Mouse (Mus musculus) midbrain, embryonic 16.5 days (tissue): ENCODE measurements around the gene Rpl28. TPM values are rescaled to one million over a fixed set of nuclear protein-coding genes. Genes with fewer than 3 reads are reported as not detected.
A peak's percentile ranks its signal among the peaks of the same experiment; 100 is the strongest.
"Not testable (repeated sequence)": the region's sequence is repeated elsewhere in the genome, so short reads cannot be mapped to it uniquely, and the experiment has no call there.

Experiments used
- ATAC-seq: fragments of 200-750 bp; cut with Nextera tagmentation; 2 replicates; pipeline ENCODE4 v1.8.0; 2017; ENCODE audit warnings: moderate TSS enrichment
- H3K27ac ChIP-seq: fragments of 300-500 bp; sonication (generic); 2 replicates; pipeline ENCODE4 v1.5.1; 2014; ENCODE audit warnings: mild to moderate bottlenecking, low read length, mixed read lengths
- H3K27me3 ChIP-seq: fragments of 300-500 bp; sonication (generic); 2 replicates; pipeline ENCODE4 v1.6.1; 2014; ENCODE audit warnings: low read depth, low read length, mixed read lengths; ENCODE audit not compliant: control insufficient read depth, insufficient read depth
- H3K36me3 ChIP-seq: fragments of 300-500 bp; sonication (generic); 2 replicates; pipeline ENCODE4 v1.6.1; 2014; ENCODE audit warnings: mild to moderate bottlenecking, low read length, moderate library complexity, mixed read lengths; ENCODE audit not compliant: control insufficient read depth, insufficient read depth
- H3K4me1 ChIP-seq: fragments of 300-500 bp; sonication (generic); 2 replicates; pipeline ENCODE4 v1.6.1; 2014; ENCODE audit warnings: mild to moderate bottlenecking, low read length, mixed read lengths; ENCODE audit not compliant: control insufficient read depth, insufficient read depth
- H3K4me2 ChIP-seq: fragments of 300-500 bp; sonication (generic); 2 replicates; pipeline ENCODE4 v1.6.1; 2014; ENCODE audit warnings: mild to moderate bottlenecking, low read length, mixed read lengths
- H3K4me3 ChIP-seq: fragments of 300-500 bp; sonication (generic); 2 replicates; pipeline ENCODE4 v1.5.1; 2014; ENCODE audit warnings: low read depth, mild to moderate bottlenecking, low read length, moderate library complexity, mixed read lengths
- H3K9ac ChIP-seq: fragments of 300-500 bp; sonication (generic); 2 replicates; pipeline ENCODE4 v1.6.1; 2014; ENCODE audit warnings: low read depth, low read length, mixed read lengths
- H3K9me3 ChIP-seq: fragments of 300-500 bp; sonication (generic); replicated peaks from 2 replicates; pipeline ENCODE4 v1.6.1; 2014; ENCODE audit warnings: mild to moderate bottlenecking, low read length, mixed read lengths; ENCODE audit not compliant: control insufficient read depth, poor library complexity, severe bottlenecking
- WGBS: fragments of 180-500 bp; shearing (Covaris S2); extraction: QIAGEN DNeasy Blood & Tissue Kit; methylation state at CpG from one replicate; pipeline ENCODE4 v1.1.7; 2014; 5-methylcytosine and 5-hydroxymethylcytosine counted together
- polyA plus RNA-seq: library from polyadenylated mRNA; unstranded; fragments of >200 nt; fragmentation: Nextera tagmentation; extraction: Ambion mirVana; gene quantifications from 2 replicates; pipeline ENCODE4 v1.2.1, GENCODE M21; 2015

Rpl28 gene
- polyA plus RNA-seq, 1 experiment from 2014 or later: 213 TPM

GRCm38 (mm10) chr7:4820925-4821324, 28.3 kb downstream of the Rpl28 start:
- H3K4me1 ChIP-seq, H3K4me3 ChIP-seq, H3K9ac ChIP-seq, H3K36me3 ChIP-seq, H3K27me3 ChIP-seq, ATAC-seq, H3K4me2 ChIP-seq, H3K27ac ChIP-seq, H3K9me3 ChIP-seq: not testable (repeated sequence)
- WGBS: 90% methylated on average over 7 of the region's 7 CpGs

GRCm38 (mm10) chr7:4821690-4822089, 29.0 kb downstream of the Rpl28 start:
- no peak overlapping the region for H3K4me3 ChIP-seq
- ATAC-seq: no peak
- H3K27me3 ChIP-seq: no peaks in the 10 kb centered on the region
- no peaks in the 10 kb centered on the region for H3K4me1 ChIP-seq
- H3K9me3 ChIP-seq: no peaks in the 10 kb centered on the region
- H3K36me3 ChIP-seq: no peaks in the 10 kb centered on the region
- no peak overlapping the region for H3K27ac ChIP-seq
- no peak overlapping the region for H3K4me2 ChIP-seq
- 79% methylated on average over 4 of the region's 4 CpGs for WGBS
- no peak overlapping the region for H3K9ac ChIP-seq

GRCm38 (mm10) chr7:4822162-4822907, 29.7 kb downstream of the Rpl28 start:
- Histone ChIP-seq H3K27ac (no peak overlapping the region), H3K4me3 (no peak overlapping the region), H3K4me1 (no peaks in the 10 kb centered on the region), H3K4me2 (no peak overlapping the region), H3K9me3 (no peaks in the 10 kb centered on the region), H3K9ac (no peak overlapping the region), H3K36me3 (peaks cover under 1% of the 10 kb centered on the region; the same call in 1 of the 2 replicates), H3K27me3 (no peaks in the 10 kb centered on the region)
- 80% methylated on average over 6 of the region's 6 CpGs for WGBS
- no peak for ATAC-seq

GRCm38 (mm10) chr7:4825365-4825764, 32.7 kb downstream of the Rpl28 start:
- H3K36me3 ChIP-seq: peaks cover 25% of the 10 kb centered on the region
- WGBS: 66% methylated on average over 4 of the region's 4 CpGs
- no peaks in the 10 kb centered on the region for H3K27me3 ChIP-seq
- H3K4me1 ChIP-seq: no peaks in the 10 kb centered on the region
- no peak for ATAC-seq
- no peak overlapping the region for H3K27ac ChIP-seq
- no peaks in the 10 kb centered on the region for H3K9me3 ChIP-seq
- H3K4me3 ChIP-seq: no peak overlapping the region
- H3K4me2 ChIP-seq: no peak overlapping the region
- no peak overlapping the region for H3K9ac ChIP-seq

- Histone ChIP-seq H3K4me3 (no peak overlapping the region), H3K27ac (no peak overlapping the region), H3K4me1 (no peaks in the 10 kb centered on the region), H3K27me3 (peaks cover 6% of the 10 kb centered on the region), H3K4me2 (no peak overlapping the region), H3K9me3 (no peaks in the 10 kb centered on the region), H3K9ac (no peak overlapping the region), H3K36me3 (peaks cover 28% of the 10 kb centered on the region)
- no peak for ATAC-seq
- WGBS: 8% methylated on average over 12 of the region's 12 CpGs
Measured at GRCm38 (mm10) chr7:4830476-4830875, 37.8 kb downstream of the Rpl28 start.

GRCm38 (mm10) chr7:4835631-4836327, 43.1 kb downstream of the Rpl28 start:
- H3K9me3 ChIP-seq: no peaks in the 10 kb centered on the region
- H3K36me3 ChIP-seq: peaks cover 3% of the 10 kb centered on the region
- H3K9ac ChIP-seq: peak overlapping the region; percentile 90
- peak overlapping the region; percentile 66 for H3K4me3 ChIP-seq
- peak; percentile 46 for ATAC-seq
- H3K27ac ChIP-seq: peak overlapping the region; percentile 90
- H3K27me3 ChIP-seq: peaks cover 6% of the 10 kb centered on the region
- H3K4me1 ChIP-seq: peaks cover 16% of the 10 kb centered on the region
- 9% methylated on average over 25 of the region's 34 CpGs for WGBS
- H3K4me2 ChIP-seq: peak overlapping the region; percentile 91

GRCm38 (mm10) chr7:4836351-4836792, 43.7 kb downstream of the Rpl28 start:
- H3K27ac ChIP-seq: peak overlapping the region; percentile 90
- peak; percentile 91 for ATAC-seq
- H3K4me2 ChIP-seq: peak overlapping the region; percentile 91
- under 1% methylated on average over 50 of the region's 51 CpGs for WGBS
- peaks cover 5% of the 10 kb centered on the region for H3K27me3 ChIP-seq
- no peaks in the 10 kb centered on the region for H3K9me3 ChIP-seq
- H3K36me3 ChIP-seq: peaks cover 3% of the 10 kb centered on the region
- H3K4me3 ChIP-seq: peak overlapping the region; percentile 66
- H3K9ac ChIP-seq: peak overlapping the region; percentile 90
- H3K4me1 ChIP-seq: peaks cover 16% of the 10 kb centered on the region

GRCm38 (mm10) chr7:4837639-4838038, 45.0 kb downstream of the Rpl28 start:
- peak overlapping the region; percentile 91; the same call in 1 of the 2 replicates for H3K4me2 ChIP-seq
- ATAC-seq: no peak
- peaks cover 25% of the 10 kb centered on the region for H3K4me1 ChIP-seq
- WGBS: 4% methylated on average over 1 of the region's 1 CpGs
- H3K9me3 ChIP-seq: no peaks in the 10 kb centered on the region
- H3K36me3 ChIP-seq: no peaks in the 10 kb centered on the region; the same call in 1 of the 2 replicates
- no peak overlapping the region for H3K4me3 ChIP-seq
- peaks cover 3% of the 10 kb centered on the region; the same call in 1 of the 2 replicates for H3K27me3 ChIP-seq
- no peak overlapping the region for H3K27ac ChIP-seq
- H3K9ac ChIP-seq: no peak overlapping the region

GRCm38 (mm10) chr7:4842077-4842476, 49.4 kb downstream of the Rpl28 start:
- peak overlapping the region; percentile 84 for H3K9ac ChIP-seq
- H3K9me3 ChIP-seq: no peaks in the 10 kb centered on the region
- H3K4me2 ChIP-seq: peak overlapping the region; percentile 69
- WGBS: 42% methylated on average over 5 of the region's 5 CpGs
- no peaks in the 10 kb centered on the region for H3K36me3 ChIP-seq
- H3K27me3 ChIP-seq: no peaks in the 10 kb centered on the region
- peaks cover 26% of the 10 kb centered on the region for H3K4me1 ChIP-seq
- H3K4me3 ChIP-seq: peak overlapping the region; percentile 72
- H3K27ac ChIP-seq: peak overlapping the region; percentile 53
- ATAC-seq: 0 out of 2 replicates have a peak, but pooled peaks have one; percentile 0
